Mouse (Mus musculus) ovary, postnatal 14 days (tissue): ENCODE data around the gene Hist1h3f.
A peak's percentile ranks its signal among the peaks of the same experiment; 100 is the strongest.
"Not testable (repeated sequence)": the region's sequence is repeated elsewhere in the genome, so short reads cannot be mapped to it uniquely, and the experiment has no call there.

Source experiments
- DNase-seq: peaks from one replicate; pipeline ENCODE4 v3.0.0; 2022; ENCODE audit warnings: low spot score

Hist1h3f gene

GRCm38 (mm10) chr13:23518295-23518603 is 25.6 kb upstream of the Hist1h3f start:
- DNase-seq: no peak

GRCm38 (mm10) chr13:23518885-23519284 is 25.0 kb upstream of the Hist1h3f start:
- peak; percentile 76 for DNase-seq

- peak; percentile 77 for DNase-seq
Measured at GRCm38 (mm10) chr13:23519416-23519815, 24.4 kb upstream of the Hist1h3f start.

GRCm38 (mm10) chr13:23521703-23522102 is 22.1 kb upstream of the Hist1h3f start:
- no peak for DNase-seq

GRCm38 (mm10) chr13:23523976-23524375 is 19.9 kb upstream of the Hist1h3f start:
- no peak for DNase-seq

- no peak for DNase-seq
Measured at GRCm38 (mm10) chr13:23524654-23525053, 19.2 kb upstream of the Hist1h3f start.

GRCm38 (mm10) chr13:23525901-23526300 is 18.0 kb upstream of the Hist1h3f start:
- DNase-seq: no peak

GRCm38 (mm10) chr13:23526312-23526711 is 17.5 kb upstream of the Hist1h3f start:
- DNase-seq: peak; percentile 94

GRCm38 (mm10) chr13:23529005-23529404 is 14.8 kb upstream of the Hist1h3f start:
- DNase-seq: no peak

GRCm38 (mm10) chr13:23529480-23530165 is 14.2 kb upstream of the Hist1h3f start:
- no peak for DNase-seq

- no peak for DNase-seq
Measured at GRCm38 (mm10) chr13:23530181-23530900, 13.5 kb upstream of the Hist1h3f start.

- peak; percentile 97 for DNase-seq
Measured at GRCm38 (mm10) chr13:23530901-23531875, 12.7 kb upstream of the Hist1h3f start, which contains the start of gene Hist1h4h. Gene Hist1h4h (plus strand): TSS chr13:23531050.

GRCm38 (mm10) chr13:23532262-23533075 is 11.4 kb upstream of the Hist1h3f start:
- DNase-seq: no peak

GRCm38 (mm10) chr13:23533560-23534367 is 10.1 kb upstream of the Hist1h3f start, which contains the start of gene Hist1h2af:
Gene Hist1h2af (plus strand): TSS chr13:23533906.
- DNase-seq: not testable (repeated sequence)

- no peak for DNase-seq
Measured at GRCm38 (mm10) chr13:23534368-23535131, 9.3 kb upstream of the Hist1h3f start.

- DNase-seq: peak; percentile 78
Measured at GRCm38 (mm10) chr13:23535137-23536075, 8.4 kb upstream of the Hist1h3f start, which contains the start of gene Hist1h3g. Gene Hist1h3g (plus strand): TSS chr13:23535422.

- no peak for DNase-seq
Measured at GRCm38 (mm10) chr13:23536076-23536822, 7.6 kb upstream of the Hist1h3f start.
